Mouse (Mus musculus): ENCODE measurements around the gene Cytl1. TPM values are rescaled to one million over a fixed set of nuclear protein-coding genes. Genes with fewer than 3 reads are reported as not detected.

The Cytl1 gene
- total RNA-seq, 1 experiment from 2014 or later = not detected

DNA sequence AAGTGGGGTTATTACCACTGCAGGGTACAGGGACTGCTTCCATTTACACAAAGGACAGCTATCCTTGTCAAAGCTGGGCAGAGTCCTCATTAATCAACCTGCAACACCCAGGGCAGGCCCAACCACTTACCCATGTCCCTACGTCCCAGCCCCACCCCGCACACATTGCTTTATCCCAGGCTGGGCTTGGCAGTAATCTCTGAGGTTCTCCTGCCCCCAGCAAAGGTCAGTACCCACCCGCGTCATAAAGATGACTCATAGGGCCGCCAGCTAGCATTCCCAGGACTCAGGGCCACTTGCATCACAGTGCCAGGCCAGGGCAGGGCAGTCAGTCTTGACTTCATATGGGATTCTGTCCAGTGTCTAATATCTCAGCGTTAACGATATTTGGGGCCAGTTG lies 18.0 kb downstream of the Cytl1 start:
- no peak for ATAC-seq (replicated peaks in 1 of 2; ENCODE audit: insufficient read depth in 1 of 2, low FRiP score in 2 of 2, low TSS enrichment in 1 of 2, low read depth in 1 of 2, poor library complexity in 2 of 2, severe bottlenecking in 2 of 2)

DNA sequence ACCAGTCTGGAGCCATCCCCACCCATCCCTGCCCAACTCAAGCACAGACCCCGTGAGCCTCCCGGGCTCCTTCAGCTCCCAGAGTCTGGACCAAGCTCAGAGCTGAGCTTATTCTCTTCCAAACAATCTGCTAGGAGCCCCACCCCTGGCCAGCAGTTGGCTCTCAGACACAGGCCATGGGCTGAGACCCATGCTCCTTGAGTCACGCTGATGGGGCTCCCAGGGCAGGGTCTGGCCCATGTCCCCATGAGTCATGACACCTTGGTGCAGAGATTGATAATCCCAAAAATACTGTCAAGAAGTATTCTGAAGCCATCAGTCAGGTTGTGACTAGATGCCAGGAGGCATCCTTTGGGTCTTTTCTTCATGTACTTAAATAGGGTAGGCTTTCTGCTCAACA lies 26.7 kb downstream of the Cytl1 start:
- ATAC-seq (replicated peaks in 1 of 2; ENCODE audit: insufficient read depth in 1 of 2, low FRiP score in 2 of 2, low TSS enrichment in 1 of 2, low read depth in 1 of 2, poor library complexity in 2 of 2, severe bottlenecking in 2 of 2) = no peak

DNA sequence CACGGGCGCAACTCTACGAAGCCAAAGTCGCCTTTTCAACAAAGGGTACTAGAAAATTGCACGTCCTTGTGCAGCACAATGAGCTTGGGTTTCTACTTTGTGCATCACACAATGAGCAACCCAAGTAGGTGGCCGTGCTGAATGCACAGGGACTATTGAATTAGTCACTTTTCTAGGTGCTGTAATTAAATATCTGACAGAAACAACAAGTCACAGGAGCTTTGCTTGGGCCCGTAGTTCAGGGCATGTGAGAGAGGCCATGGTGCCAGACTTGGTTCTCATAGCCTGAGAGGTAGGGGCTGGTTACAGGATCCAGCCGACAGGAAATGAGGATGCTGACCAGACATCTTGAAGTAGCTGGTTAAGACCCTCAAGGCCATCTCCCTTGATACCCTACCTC lies 30.5 kb downstream of the Cytl1 start:
- no peak for ATAC-seq (replicated peaks in 1 of 2; ENCODE audit: insufficient read depth in 1 of 2, low FRiP score in 2 of 2, low TSS enrichment in 1 of 2, low read depth in 1 of 2, poor library complexity in 2 of 2, severe bottlenecking in 2 of 2)

DNA sequence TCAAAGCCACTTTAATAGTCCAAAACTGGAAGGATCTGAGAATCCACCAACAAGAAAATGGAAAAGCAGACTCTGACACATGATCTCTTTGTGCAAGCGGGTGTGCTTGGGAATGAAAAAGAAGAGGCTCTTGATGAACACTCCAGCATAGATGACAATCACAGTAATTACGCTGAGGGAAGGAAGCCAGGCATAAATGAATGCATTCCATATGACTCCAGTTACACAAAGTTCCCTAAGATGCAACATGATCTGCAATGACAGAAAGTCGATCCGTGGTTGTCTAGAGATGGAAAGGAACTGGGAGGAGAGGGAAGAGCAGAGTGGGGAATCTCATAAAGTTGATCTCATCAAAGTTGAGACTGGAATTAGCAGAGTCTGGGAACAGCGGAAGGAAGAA lies 31.9 kb downstream of the Cytl1 start:
- ATAC-seq (replicated peaks in 1 of 2; ENCODE audit: insufficient read depth in 1 of 2, low FRiP score in 2 of 2, low TSS enrichment in 1 of 2, low read depth in 1 of 2, poor library complexity in 2 of 2, severe bottlenecking in 2 of 2) = no peak

DNA sequence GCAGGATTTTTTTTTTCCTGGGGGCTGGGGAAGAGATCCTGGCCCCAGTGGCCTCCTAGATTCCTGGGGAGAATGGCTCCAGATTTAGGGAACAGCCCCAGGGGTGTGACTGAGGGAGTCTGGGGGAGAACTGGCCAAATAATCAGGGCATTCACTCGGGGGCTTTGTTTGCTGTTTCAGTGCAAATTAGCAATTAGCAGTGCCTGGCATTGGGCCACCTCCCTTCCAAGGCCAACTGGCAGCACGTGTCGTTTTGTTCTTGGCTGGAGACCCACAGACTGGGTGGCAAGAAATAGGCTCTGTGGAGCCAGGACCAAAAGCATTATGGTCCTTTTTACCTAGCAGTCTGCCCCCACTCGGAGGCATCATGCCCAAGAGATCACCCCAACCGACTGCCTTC lies 33.7 kb downstream of the Cytl1 start:
- no peak for ATAC-seq (replicated peaks in 1 of 2; ENCODE audit: insufficient read depth in 1 of 2, low FRiP score in 2 of 2, low TSS enrichment in 1 of 2, low read depth in 1 of 2, poor library complexity in 2 of 2, severe bottlenecking in 2 of 2)

- ATAC-seq (replicated peaks in 1 of 2; ENCODE audit: insufficient read depth in 1 of 2, low FRiP score in 2 of 2, low TSS enrichment in 1 of 2, low read depth in 1 of 2, poor library complexity in 2 of 2, severe bottlenecking in 2 of 2) = no peak
These were observed 35.6 kb downstream of the Cytl1 start for GRCm38 (mm10) chr5:37770870-37771269.

DNA sequence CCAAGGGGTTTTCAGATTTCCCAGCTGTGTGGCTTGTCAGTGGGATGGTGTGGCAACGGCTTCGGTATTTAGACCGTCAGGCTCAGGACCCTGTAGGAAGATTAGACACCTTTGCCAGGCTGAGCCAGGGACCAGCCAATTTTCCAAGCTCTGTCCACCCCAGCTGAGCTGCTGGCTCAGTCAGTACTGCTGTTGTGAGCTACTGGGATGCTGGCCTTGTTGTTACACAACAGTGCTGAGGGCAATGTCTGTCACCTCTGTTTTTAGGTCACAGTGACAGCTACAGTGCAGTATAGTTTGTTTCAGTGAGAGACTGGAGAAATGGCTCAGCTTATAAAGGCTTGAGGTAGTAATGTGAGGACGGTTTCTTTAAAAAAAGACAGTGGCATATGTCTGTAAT lies 38.7 kb downstream of the Cytl1 start:
- no peak for ATAC-seq (replicated peaks in 1 of 2; ENCODE audit: insufficient read depth in 1 of 2, low FRiP score in 2 of 2, low TSS enrichment in 1 of 2, low read depth in 1 of 2, poor library complexity in 2 of 2, severe bottlenecking in 2 of 2)

- ATAC-seq (replicated peaks in 1 of 2; ENCODE audit: insufficient read depth in 1 of 2, low FRiP score in 2 of 2, low TSS enrichment in 1 of 2, low read depth in 1 of 2, poor library complexity in 2 of 2, severe bottlenecking in 2 of 2) = no peak
These were observed 40.4 kb downstream of the Cytl1 start for GRCm38 (mm10) chr5:37775681-37776080.

DNA sequence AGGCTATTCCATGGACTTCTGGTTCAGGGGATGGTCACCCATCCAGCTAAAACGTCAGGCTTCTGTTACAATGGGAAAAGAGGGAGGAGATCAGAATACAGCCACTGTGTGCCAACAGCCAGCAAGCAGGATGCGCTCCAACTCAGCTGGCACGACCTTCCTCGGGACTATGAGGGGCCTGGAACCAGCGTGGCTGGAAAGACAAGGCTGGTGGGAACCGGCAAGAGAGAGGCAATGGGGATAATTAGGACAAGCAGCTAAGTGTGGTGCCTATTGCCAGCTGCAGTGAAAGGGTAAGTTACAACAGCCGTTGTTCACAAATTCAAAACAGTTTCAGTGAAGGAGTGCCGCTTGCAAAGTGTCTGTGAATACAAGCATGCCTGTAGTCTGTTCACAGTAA lies 48.0 kb downstream of the Cytl1 start:
- ATAC-seq (replicated peaks in 1 of 2; ENCODE audit: insufficient read depth in 1 of 2, low FRiP score in 2 of 2, low TSS enrichment in 1 of 2, low read depth in 1 of 2, poor library complexity in 2 of 2, severe bottlenecking in 2 of 2) = no peak

DNA sequence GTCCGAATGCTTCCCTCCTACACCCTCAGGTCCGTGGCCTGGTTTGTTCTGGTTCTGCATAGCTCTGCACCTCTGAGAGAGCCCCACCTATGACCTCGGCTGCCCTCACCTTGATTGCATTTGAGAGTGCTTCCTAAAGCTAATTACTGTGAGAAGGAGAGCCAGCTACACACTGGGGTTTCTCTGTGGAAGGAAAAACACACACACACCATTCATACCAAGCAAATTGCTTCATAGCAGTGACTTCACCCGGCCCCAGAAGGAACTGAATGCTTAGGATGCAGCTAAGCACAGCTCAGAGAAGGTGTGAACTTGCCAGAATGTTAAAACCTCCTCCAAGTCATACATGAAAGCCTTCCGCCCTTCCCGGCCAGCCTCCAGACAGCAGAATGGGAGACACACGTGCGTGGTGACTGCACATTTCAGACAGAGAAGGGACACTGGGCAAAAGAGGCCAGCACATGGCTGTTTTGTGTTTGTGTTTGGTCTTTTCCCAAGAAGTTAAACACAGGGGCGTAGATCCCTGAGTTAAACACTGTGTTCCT lies 49.6 kb downstream of the Cytl1 start:
- ATAC-seq (replicated peaks in 1 of 2; ENCODE audit: insufficient read depth in 1 of 2, low FRiP score in 2 of 2, low TSS enrichment in 1 of 2, low read depth in 1 of 2, poor library complexity in 2 of 2, severe bottlenecking in 2 of 2) = no peak

Other genes starting within 250 kb of the Cytl1 start
- gene Stk32b, start 18.3 kb upstream of the Cytl1 start, total RNA-seq (2017) = not detected in 2 replicates
- not detected in 2 replicates for gene Msx1, start 89.1 kb downstream of the Cytl1 start, total RNA-seq (2017)

Data from hematopoietic stem cell, adult 5-6 weeks (primary cell).